Mouse (Mus musculus): ENCODE data around the gene Gpr155. TPM values are rescaled to one million over a fixed set of nuclear protein-coding genes. Genes with fewer than 3 reads are reported as not detected.
A peak's percentile ranks its signal among the peaks of the same experiment; 100 is the strongest.

Gpr155 gene
- polyA plus RNA-seq (2011; ENCODE audit: insufficient read depth, insufficient read length, low read depth, missing spikeins) = 1.1 and 1.8 TPM in 2 replicates

DNA sequence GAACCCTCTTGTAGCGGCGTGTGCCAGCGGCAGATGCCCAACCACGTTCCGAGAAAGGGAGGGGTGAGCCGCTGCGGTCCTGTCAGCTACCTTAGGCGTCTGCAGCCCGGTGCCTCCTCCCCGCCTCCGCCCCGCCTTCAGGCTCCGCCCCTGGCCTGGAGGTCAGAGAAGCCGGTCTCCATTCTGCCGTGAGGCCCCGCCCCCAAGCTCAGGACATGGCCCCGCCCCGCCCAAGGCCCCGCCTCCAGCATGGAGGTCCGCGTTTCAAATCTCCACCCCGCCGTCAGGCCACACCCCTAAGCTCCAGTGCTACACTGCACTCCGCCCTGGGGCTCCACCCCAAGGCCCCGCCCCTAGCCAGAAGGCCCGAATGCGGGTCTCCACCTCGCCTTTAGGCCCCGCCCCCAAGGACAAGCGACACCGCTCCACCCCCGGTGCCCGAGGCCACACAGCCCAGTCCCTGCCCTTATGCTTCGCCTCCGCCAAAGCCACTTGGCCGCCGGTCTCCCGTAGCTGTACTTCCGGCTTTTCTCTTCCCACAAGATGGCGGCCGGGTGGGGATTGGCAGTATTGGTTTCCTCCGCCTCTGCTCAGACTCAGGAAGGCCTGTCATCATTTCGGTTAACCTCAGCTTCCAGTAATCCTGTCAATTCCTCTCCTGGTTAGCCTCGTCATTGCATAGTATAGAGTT is at the start of gene Gpr155:
Gpr155 (minus strand) TSS at position 217 of the 691 bp plus-strand sequence.
- TF ChIP-seq EP300 (IDR thresholded peaks at IDR 0.05; ENCODE audit: insufficient read depth, low read depth, low read length) (no peak), POLR2A (IDR thresholded peaks at IDR 0.05; ENCODE audit: insufficient read depth, low read length) (no peak), CTCF (IDR thresholded peaks at IDR 0.05; ENCODE audit: low read depth, low read length) (no peak)
- Histone ChIP-seq H3K4me1 (ENCODE audit: control insufficient read depth, insufficient read depth, low read length) (no peaks in the 10 kb centered on the region), H3K27ac (ENCODE audit: insufficient read depth, low read length) (no peak within 1 kb of the TSS)

DNA sequence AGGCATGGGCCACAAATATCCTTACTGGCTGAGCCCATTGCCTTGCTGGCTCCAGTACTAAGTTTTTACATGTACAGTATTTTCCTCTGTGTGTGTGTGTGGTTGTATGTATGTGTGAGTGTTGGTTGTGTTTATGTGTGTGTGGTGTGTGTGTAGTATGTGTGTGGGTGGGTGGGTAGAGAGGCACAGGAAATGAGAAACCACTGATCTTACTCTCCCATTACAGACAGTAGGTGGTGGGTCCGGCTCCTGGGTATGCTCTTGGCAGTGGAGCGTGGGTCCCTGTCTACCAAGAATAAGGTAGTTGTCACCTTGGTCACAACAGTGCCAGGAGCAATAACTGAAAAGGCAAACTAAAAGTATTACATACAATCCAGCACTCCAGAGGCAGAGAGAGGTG is 49.5 kb upstream of the Gpr155 start:
- no peaks in the 10 kb centered on the region for H3K36me3 ChIP-seq (ENCODE audit: control insufficient read depth, insufficient read depth, low read length, poor library complexity, severe bottlenecking)
- H3K9me3 ChIP-seq (replicated peaks; ENCODE audit: control insufficient read depth, insufficient read depth, low read length, poor library complexity, severe bottlenecking) = no peaks in the 10 kb centered on the region
- H3K27ac ChIP-seq (ENCODE audit: insufficient read depth, low read length) = no peak overlapping the region
- no peak overlapping the region for H3K9ac ChIP-seq (ENCODE audit: low read depth, poor library complexity, severe bottlenecking)
- no peak overlapping the region for H3K4me3 ChIP-seq (ENCODE audit: low read depth, low read length)
- peaks cover 3% of the 10 kb centered on the region for H3K4me1 ChIP-seq (ENCODE audit: control insufficient read depth, insufficient read depth, low read length)
- no peaks in the 10 kb centered on the region for H3K27me3 ChIP-seq (ENCODE audit: control insufficient read depth, insufficient read depth, low read length, poor library complexity, severe bottlenecking)
- TF ChIP-seq POLR2A (IDR thresholded peaks at IDR 0.05; ENCODE audit: insufficient read depth, low read length) = no peak
- no peak for TF ChIP-seq EP300 (IDR thresholded peaks at IDR 0.05; ENCODE audit: insufficient read depth, low read depth, low read length)
- no peak for TF ChIP-seq CTCF (IDR thresholded peaks at IDR 0.05; ENCODE audit: low read depth, low read length)

More for the DNA sequence above, at the start of gene Gpr155:
- H3K9me3 ChIP-seq (replicated peaks; ENCODE audit: control insufficient read depth, insufficient read depth, low read length, poor library complexity, severe bottlenecking) = no peaks in the 10 kb centered on the region
- H3K4me3 ChIP-seq (ENCODE audit: low read depth, low read length) = peak within 1 kb of the TSS; percentile 73
- no peaks in the 10 kb centered on the region; the same call in 1 of the 2 replicates for H3K27me3 ChIP-seq (ENCODE audit: control insufficient read depth, insufficient read depth, low read length, poor library complexity, severe bottlenecking)
- peak within 1 kb of the TSS; percentile 28; the same call in 1 of the 2 replicates for H3K9ac ChIP-seq (ENCODE audit: low read depth, poor library complexity, severe bottlenecking)
- no peaks in the 10 kb centered on the region for H3K36me3 ChIP-seq (ENCODE audit: control insufficient read depth, insufficient read depth, low read length, poor library complexity, severe bottlenecking)

DNA sequence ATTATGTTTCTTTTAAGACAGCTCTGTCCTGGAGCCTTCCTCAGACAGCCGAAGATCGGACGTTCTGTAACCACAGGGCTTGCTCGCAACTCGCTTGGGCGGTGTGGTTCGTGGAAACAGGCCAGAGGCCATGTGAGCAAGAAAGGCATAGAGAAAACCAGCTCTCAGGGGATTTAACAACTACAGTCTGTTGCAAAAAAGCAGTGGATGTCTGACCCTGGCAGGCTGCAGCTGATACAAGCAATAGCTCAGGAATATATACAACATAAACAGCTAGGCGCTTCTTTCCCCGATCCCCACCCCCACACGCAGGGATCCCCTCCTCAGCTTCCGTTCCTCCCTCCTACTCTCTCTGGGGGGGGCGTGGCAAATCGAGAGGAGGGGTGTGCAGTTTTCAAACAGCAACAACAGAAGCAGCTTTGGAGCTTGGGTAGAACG is 45.6 kb upstream of the Gpr155 start:
- Histone ChIP-seq H3K27ac (ENCODE audit: insufficient read depth, low read length) (no peak overlapping the region), H3K4me3 (ENCODE audit: low read depth, low read length) (no peak overlapping the region), H3K9me3 (replicated peaks; ENCODE audit: control insufficient read depth, insufficient read depth, low read length, poor library complexity, severe bottlenecking) (no peaks in the 10 kb centered on the region), H3K27me3 (ENCODE audit: control insufficient read depth, insufficient read depth, low read length, poor library complexity, severe bottlenecking) (no peaks in the 10 kb centered on the region), H3K4me1 (ENCODE audit: control insufficient read depth, insufficient read depth, low read length) (peaks cover 3% of the 10 kb centered on the region), H3K9ac (ENCODE audit: low read depth, poor library complexity, severe bottlenecking) (peak overlapping the region; percentile 16; the same call in 1 of the 2 replicates), H3K36me3 (ENCODE audit: control insufficient read depth, insufficient read depth, low read length, poor library complexity, severe bottlenecking) (no peaks in the 10 kb centered on the region)
- TF ChIP-seq CTCF (IDR thresholded peaks at IDR 0.05; ENCODE audit: low read depth, low read length) = no peak
- no peak for TF ChIP-seq EP300 (IDR thresholded peaks at IDR 0.05; ENCODE audit: insufficient read depth, low read depth, low read length)
- no peak for TF ChIP-seq POLR2A (IDR thresholded peaks at IDR 0.05; ENCODE audit: insufficient read depth, low read length)

DNA sequence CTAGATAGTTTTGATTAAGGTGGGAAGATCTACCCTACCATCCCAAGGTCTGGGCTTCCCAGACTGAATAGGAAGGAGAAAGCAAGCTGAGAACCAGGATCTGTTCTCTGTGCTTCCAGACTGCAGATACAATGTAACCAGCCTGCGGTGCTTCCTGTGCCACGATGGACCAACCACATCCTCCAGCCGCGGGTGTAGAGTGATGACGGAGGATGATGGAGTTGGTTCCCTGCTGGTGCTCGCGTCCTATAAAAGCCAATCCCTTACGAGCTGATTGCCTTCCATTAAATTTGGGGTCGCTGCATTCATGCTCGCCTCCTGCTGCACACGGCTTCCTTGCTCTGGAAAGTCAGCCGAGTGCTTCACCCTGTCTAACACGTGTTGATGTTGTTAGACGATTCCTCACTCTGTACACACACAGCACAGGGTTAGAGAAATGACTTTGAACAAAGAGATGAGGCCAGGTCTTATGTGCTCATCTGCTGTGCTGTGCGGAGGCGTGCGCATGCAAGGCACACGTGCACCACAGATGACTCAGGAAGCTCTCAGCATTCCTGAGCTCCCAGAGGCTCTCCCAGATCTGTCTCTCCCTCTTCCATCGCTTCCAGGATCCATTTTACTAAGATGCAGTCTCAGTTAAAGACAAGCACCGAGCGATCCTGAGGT is 42.6 kb upstream of the Gpr155 start:
- no peaks in the 10 kb centered on the region for H3K9me3 ChIP-seq (replicated peaks; ENCODE audit: control insufficient read depth, insufficient read depth, low read length, poor library complexity, severe bottlenecking)
- H3K9ac ChIP-seq (ENCODE audit: low read depth, poor library complexity, severe bottlenecking) = no peak overlapping the region
- H3K4me1 ChIP-seq (ENCODE audit: control insufficient read depth, insufficient read depth, low read length) = peaks cover 2% of the 10 kb centered on the region
- no peaks in the 10 kb centered on the region for H3K27me3 ChIP-seq (ENCODE audit: control insufficient read depth, insufficient read depth, low read length, poor library complexity, severe bottlenecking)
- TF ChIP-seq EP300 (IDR thresholded peaks at IDR 0.05; ENCODE audit: insufficient read depth, low read depth, low read length) (no peak), POLR2A (IDR thresholded peaks at IDR 0.05; ENCODE audit: insufficient read depth, low read length) (no peak), CTCF (IDR thresholded peaks at IDR 0.05; ENCODE audit: low read depth, low read length) (no peak)
- H3K4me3 ChIP-seq (ENCODE audit: low read depth, low read length) = no peak overlapping the region
- no peak overlapping the region for H3K27ac ChIP-seq (ENCODE audit: insufficient read depth, low read length)
- no peaks in the 10 kb centered on the region for H3K36me3 ChIP-seq (ENCODE audit: control insufficient read depth, insufficient read depth, low read length, poor library complexity, severe bottlenecking)

DNA sequence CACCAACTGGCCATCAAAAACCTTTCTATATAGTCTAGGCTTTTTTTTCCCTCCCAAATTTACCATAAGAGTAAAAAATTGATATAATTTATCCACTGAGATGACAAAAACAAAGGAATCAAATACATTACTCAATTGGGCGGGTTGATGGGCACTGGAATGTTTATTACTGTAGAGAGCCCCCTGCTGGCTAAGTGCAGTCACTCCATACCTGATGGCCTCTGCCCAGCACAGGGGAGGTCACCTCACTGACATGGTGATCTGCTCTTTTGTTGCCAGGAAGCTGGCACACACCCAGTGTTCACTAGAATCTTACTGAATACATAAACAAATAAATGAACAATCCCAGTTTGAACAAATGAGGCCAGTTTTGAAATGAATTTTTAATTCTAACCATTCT is 40.9 kb upstream of the Gpr155 start:
- no peaks in the 10 kb centered on the region for H3K9me3 ChIP-seq (replicated peaks; ENCODE audit: control insufficient read depth, insufficient read depth, low read length, poor library complexity, severe bottlenecking)
- H3K36me3 ChIP-seq (ENCODE audit: control insufficient read depth, insufficient read depth, low read length, poor library complexity, severe bottlenecking) = no peaks in the 10 kb centered on the region
- H3K27me3 ChIP-seq (ENCODE audit: control insufficient read depth, insufficient read depth, low read length, poor library complexity, severe bottlenecking) = no peaks in the 10 kb centered on the region
- TF ChIP-seq POLR2A (IDR thresholded peaks at IDR 0.05; ENCODE audit: insufficient read depth, low read length) (no peak), EP300 (IDR thresholded peaks at IDR 0.05; ENCODE audit: insufficient read depth, low read depth, low read length) (no peak), CTCF (IDR thresholded peaks at IDR 0.05; ENCODE audit: low read depth, low read length) (peak; percentile 69)
- no peak overlapping the region for H3K9ac ChIP-seq (ENCODE audit: low read depth, poor library complexity, severe bottlenecking)
- H3K27ac ChIP-seq (ENCODE audit: insufficient read depth, low read length) = no peak overlapping the region
- H3K4me1 ChIP-seq (ENCODE audit: control insufficient read depth, insufficient read depth, low read length) = no peaks in the 10 kb centered on the region
- no peak overlapping the region for H3K4me3 ChIP-seq (ENCODE audit: low read depth, low read length)

DNA sequence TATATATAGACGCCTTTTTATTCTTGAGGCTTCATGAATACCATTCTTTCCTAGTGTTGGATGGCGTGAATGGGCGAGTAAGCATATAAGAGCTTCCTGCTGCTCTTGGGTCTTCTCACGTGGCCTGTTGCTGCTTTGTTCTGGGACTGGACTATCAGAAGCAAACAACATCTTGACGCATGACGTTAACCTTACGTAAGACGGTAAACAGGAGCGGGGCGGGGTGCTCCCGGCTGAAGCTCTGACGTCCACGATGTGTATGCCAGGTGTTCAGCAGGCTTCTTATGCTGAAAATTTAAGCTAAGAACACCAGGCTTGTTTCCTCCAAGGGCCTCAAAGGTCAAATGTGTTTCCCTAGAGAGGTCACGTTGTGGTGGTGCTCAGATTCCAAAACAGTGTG is 39.5 kb upstream of the Gpr155 start:
- no peak for TF ChIP-seq EP300 (IDR thresholded peaks at IDR 0.05; ENCODE audit: insufficient read depth, low read depth, low read length)
- TF ChIP-seq POLR2A (IDR thresholded peaks at IDR 0.05; ENCODE audit: insufficient read depth, low read length) = no peak
- no peak for TF ChIP-seq CTCF (IDR thresholded peaks at IDR 0.05; ENCODE audit: low read depth, low read length)
- Histone ChIP-seq H3K36me3 (ENCODE audit: control insufficient read depth, insufficient read depth, low read length, poor library complexity, severe bottlenecking) (no peaks in the 10 kb centered on the region), H3K27me3 (ENCODE audit: control insufficient read depth, insufficient read depth, low read length, poor library complexity, severe bottlenecking) (no peaks in the 10 kb centered on the region), H3K9ac (ENCODE audit: low read depth, poor library complexity, severe bottlenecking) (no peak overlapping the region), H3K27ac (ENCODE audit: insufficient read depth, low read length) (no peak overlapping the region), H3K9me3 (replicated peaks; ENCODE audit: control insufficient read depth, insufficient read depth, low read length, poor library complexity, severe bottlenecking) (no peaks in the 10 kb centered on the region), H3K4me1 (ENCODE audit: control insufficient read depth, insufficient read depth, low read length) (no peaks in the 10 kb centered on the region), H3K4me3 (ENCODE audit: low read depth, low read length) (no peak overlapping the region)

All from ES-Bruce4 (cell line).